Mouse (Mus musculus): ENCODE data around the gene Lyz1. TPM values are rescaled to one million over a fixed set of nuclear protein-coding genes. Genes with fewer than 3 reads are reported as not detected.
A peak's percentile ranks its signal among the peaks of the same experiment; 100 is the strongest.

Gene Lyz1
- polyA plus RNA-seq, 1 experiment = 18.6 TPM

DNA sequence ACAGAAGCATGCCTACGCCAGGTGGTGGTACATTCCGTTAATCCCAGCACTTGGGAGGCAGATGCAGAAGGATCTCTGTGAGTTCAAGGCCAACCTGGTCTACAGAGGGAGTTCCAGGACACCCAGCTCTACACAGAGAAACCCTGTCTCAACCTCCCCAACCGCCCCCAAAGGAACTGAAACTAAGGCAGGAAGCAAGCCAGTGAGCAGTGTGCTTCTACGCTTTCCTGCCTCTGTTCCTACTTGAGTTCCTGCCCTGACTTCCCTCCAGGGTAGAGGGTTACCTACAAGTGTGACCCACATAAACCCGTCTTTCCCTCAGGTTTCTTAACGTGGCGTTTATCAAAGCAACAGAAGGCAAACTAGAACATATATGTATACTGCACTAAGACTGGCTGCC lies 31.1 kb upstream of the Lyz1 start:
- Histone ChIP-seq H3K4me1 (replicated peaks; ENCODE audit: control insufficient read depth, insufficient read depth, low read length) (no peaks in the 10 kb centered on the region), H3K4me3 (ENCODE audit: control insufficient read depth, insufficient read depth, low read length) (no peak overlapping the region), H3K27me3 (ENCODE audit: control insufficient read depth, insufficient read depth, low read length) (no peaks in the 10 kb centered on the region), H3K27ac (ENCODE audit: control insufficient read depth, insufficient read depth, low read length) (no peak overlapping the region), H3K36me3 (ENCODE audit: control insufficient read depth, insufficient read depth, low read length) (no peaks in the 10 kb centered on the region)
- peak; percentile 9 for DNase-seq
- no peak for TF ChIP-seq POLR2A (IDR thresholded peaks at IDR 0.05; ENCODE audit: control insufficient read depth, extremely low read depth, insufficient read depth, low read length, poor library complexity)
- 54% methylated on average over 7 of the region's 7 CpGs for WGBS

DNA sequence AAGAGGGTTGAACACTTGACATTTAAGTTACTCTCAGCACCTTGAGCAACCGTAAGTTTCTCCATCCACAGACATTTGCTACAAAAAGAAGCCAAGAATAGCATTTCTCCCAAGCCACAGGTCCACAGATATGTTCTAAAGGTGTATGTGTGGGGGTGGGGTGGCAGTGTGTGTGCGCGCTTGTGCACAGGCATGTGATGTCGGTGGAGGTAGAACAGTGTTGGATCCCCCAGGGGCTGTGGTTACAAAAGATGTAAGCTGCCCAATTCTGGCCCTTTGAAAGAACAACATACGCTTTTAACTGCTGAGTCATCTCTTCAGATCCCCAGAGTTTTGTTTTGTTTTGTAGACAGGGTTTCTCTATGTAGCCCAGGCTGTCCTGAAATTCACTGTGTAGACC lies 30.0 kb upstream of the Lyz1 start:
- TF ChIP-seq POLR2A (IDR thresholded peaks at IDR 0.05; ENCODE audit: control insufficient read depth, extremely low read depth, insufficient read depth, low read length, poor library complexity) (no peak), CTCF (IDR thresholded peaks at IDR 0.05; ENCODE audit: borderline replicate concordance, control insufficient read depth, extremely low read depth, insufficient read depth, low read length, poor library complexity) (no peak)
- H3K27ac ChIP-seq (ENCODE audit: control insufficient read depth, insufficient read depth, low read length) = no peak overlapping the region
- H3K4me1 ChIP-seq (replicated peaks; ENCODE audit: control insufficient read depth, insufficient read depth, low read length) = no peaks in the 10 kb centered on the region
- WGBS = 79% methylated on average over 5 of the region's 5 CpGs
- no peak overlapping the region for H3K4me3 ChIP-seq (ENCODE audit: control insufficient read depth, insufficient read depth, low read length)
- no peak for DNase-seq
- no peaks in the 10 kb centered on the region for H3K27me3 ChIP-seq (ENCODE audit: control insufficient read depth, insufficient read depth, low read length)
- H3K36me3 ChIP-seq (ENCODE audit: control insufficient read depth, insufficient read depth, low read length) = no peaks in the 10 kb centered on the region

DNA sequence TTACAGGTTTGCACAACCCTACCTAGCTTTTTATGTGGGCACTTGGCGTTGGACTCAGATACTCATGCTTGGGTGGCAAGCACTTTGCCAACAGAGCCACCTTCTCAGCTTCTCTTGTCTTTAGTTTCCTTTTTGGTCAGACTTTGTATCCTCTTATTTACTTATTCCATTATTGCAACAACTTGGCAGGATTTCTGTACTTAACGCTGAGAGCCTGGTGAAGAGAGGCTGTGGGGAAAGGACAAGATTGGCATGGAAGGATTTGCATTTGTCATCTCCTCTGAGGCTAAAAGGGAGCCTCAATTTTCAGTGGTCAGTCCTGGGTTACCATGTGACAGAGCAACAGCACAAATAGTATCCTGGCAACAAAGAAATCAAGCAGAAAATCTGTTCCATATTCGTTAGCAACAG lies 27.9 kb upstream of the Lyz1 start:
- H3K4me1 ChIP-seq (replicated peaks; ENCODE audit: control insufficient read depth, insufficient read depth, low read length) = no peaks in the 10 kb centered on the region
- no peak for DNase-seq
- H3K4me3 ChIP-seq (ENCODE audit: control insufficient read depth, insufficient read depth, low read length) = no peak overlapping the region
- WGBS = 93% methylated on average over 3 of the region's 3 CpGs
- TF ChIP-seq CTCF (IDR thresholded peaks at IDR 0.05; ENCODE audit: borderline replicate concordance, control insufficient read depth, extremely low read depth, insufficient read depth, low read length, poor library complexity) (no peak), POLR2A (IDR thresholded peaks at IDR 0.05; ENCODE audit: control insufficient read depth, extremely low read depth, insufficient read depth, low read length, poor library complexity) (no peak)
- H3K27me3 ChIP-seq (ENCODE audit: control insufficient read depth, insufficient read depth, low read length) = no peaks in the 10 kb centered on the region
- H3K27ac ChIP-seq (ENCODE audit: control insufficient read depth, insufficient read depth, low read length) = no peak overlapping the region
- no peaks in the 10 kb centered on the region for H3K36me3 ChIP-seq (ENCODE audit: control insufficient read depth, insufficient read depth, low read length)

DNA sequence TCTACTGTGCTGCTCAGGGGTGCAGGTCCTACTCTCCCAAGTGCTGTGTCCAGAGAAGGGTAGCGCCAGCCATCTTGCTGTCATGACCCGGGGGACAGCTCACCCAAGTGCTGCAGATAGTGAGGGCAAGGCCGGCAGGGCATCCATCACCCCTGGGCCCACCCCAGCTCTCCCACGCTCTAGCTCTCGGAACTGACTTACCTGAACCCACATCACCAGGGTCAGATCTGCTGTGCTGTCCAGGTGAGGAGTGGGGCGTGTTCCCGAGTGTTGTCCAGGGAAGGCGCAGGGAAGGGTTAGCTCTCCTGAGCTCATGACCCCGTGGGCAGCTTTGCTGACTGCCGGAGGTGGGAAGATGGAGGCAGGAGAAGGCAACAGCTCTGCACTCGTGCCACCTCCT lies 23.7 kb upstream of the Lyz1 start:
- Histone ChIP-seq H3K27ac (ENCODE audit: control insufficient read depth, insufficient read depth, low read length) (no peak overlapping the region), H3K36me3 (ENCODE audit: control insufficient read depth, insufficient read depth, low read length) (no peaks in the 10 kb centered on the region), H3K4me3 (ENCODE audit: control insufficient read depth, insufficient read depth, low read length) (no peak overlapping the region), H3K4me1 (replicated peaks; ENCODE audit: control insufficient read depth, insufficient read depth, low read length) (no peaks in the 10 kb centered on the region), H3K27me3 (ENCODE audit: control insufficient read depth, insufficient read depth, low read length) (no peaks in the 10 kb centered on the region)
- 95% methylated on average over 11 of the region's 11 CpGs for WGBS
- no peak for DNase-seq
- TF ChIP-seq CTCF (IDR thresholded peaks at IDR 0.05; ENCODE audit: borderline replicate concordance, control insufficient read depth, extremely low read depth, insufficient read depth, low read length, poor library complexity) (no peak), POLR2A (IDR thresholded peaks at IDR 0.05; ENCODE audit: control insufficient read depth, extremely low read depth, insufficient read depth, low read length, poor library complexity) (no peak)

DNA sequence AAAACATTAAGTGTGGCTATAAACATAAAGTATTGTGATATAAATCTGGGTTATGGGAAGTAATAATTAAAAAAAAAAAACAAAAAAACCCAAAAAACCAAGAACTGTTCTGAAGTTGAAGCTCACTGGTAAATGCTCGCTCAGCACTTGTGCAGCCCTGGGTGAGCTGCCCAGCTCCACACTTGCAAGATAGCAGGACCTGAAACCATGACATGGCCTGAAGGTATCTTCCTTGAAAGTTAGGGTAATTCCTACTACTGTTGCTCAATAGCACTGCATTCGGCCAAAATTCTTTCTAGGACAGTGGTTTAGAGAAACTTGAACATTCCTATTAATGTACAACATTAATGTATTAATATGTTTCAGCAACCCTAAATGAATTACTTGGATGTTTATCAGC lies 20.5 kb upstream of the Lyz1 start:
- 93% methylated on average over 2 of the region's 2 CpGs for WGBS
- TF ChIP-seq CTCF (IDR thresholded peaks at IDR 0.05; ENCODE audit: borderline replicate concordance, control insufficient read depth, extremely low read depth, insufficient read depth, low read length, poor library complexity) = no peak
- TF ChIP-seq POLR2A (IDR thresholded peaks at IDR 0.05; ENCODE audit: control insufficient read depth, extremely low read depth, insufficient read depth, low read length, poor library complexity) = no peak

DNA sequence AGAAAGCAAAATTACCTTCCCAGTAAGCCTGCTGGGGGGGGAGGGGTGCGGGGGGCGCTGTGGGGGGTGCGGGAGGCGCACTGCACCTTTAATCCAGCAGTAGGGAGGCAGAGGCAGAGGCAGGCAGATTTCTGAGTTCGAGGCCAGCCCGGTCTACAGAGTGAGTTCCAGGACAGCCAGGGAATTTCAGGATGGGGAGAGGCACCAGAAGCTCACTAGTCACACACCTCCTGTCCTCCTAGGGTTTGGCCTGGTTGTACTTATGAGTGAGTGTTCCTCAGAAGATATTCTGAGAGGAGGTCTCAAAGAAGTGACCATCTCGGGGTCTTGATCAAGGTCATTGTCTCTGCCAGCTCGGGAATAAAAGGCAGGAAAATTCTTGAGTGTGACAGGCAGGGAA lies 19.5 kb upstream of the Lyz1 start:
- no peak overlapping the region for H3K4me3 ChIP-seq (ENCODE audit: control insufficient read depth, insufficient read depth, low read length)
- H3K36me3 ChIP-seq (ENCODE audit: control insufficient read depth, insufficient read depth, low read length) = no peaks in the 10 kb centered on the region
- TF ChIP-seq CTCF (IDR thresholded peaks at IDR 0.05; ENCODE audit: borderline replicate concordance, control insufficient read depth, extremely low read depth, insufficient read depth, low read length, poor library complexity) (no peak), POLR2A (IDR thresholded peaks at IDR 0.05; ENCODE audit: control insufficient read depth, extremely low read depth, insufficient read depth, low read length, poor library complexity) (no peak)
- WGBS = 95% methylated on average over 8 of the region's 8 CpGs
- DNase-seq = no peak
- H3K27ac ChIP-seq (ENCODE audit: control insufficient read depth, insufficient read depth, low read length) = no peak overlapping the region
- H3K4me1 ChIP-seq (replicated peaks; ENCODE audit: control insufficient read depth, insufficient read depth, low read length) = no peaks in the 10 kb centered on the region
- H3K27me3 ChIP-seq (ENCODE audit: control insufficient read depth, insufficient read depth, low read length) = no peaks in the 10 kb centered on the region

More for the DNA sequence above, 20.5 kb upstream of the Lyz1 start:
- H3K4me1 ChIP-seq (replicated peaks; ENCODE audit: control insufficient read depth, insufficient read depth, low read length) = no peaks in the 10 kb centered on the region
- no peak overlapping the region for H3K4me3 ChIP-seq (ENCODE audit: control insufficient read depth, insufficient read depth, low read length)
- no peaks in the 10 kb centered on the region for H3K36me3 ChIP-seq (ENCODE audit: control insufficient read depth, insufficient read depth, low read length)
- DNase-seq = no peak
- H3K27ac ChIP-seq (ENCODE audit: control insufficient read depth, insufficient read depth, low read length) = no peak overlapping the region
- H3K27me3 ChIP-seq (ENCODE audit: control insufficient read depth, insufficient read depth, low read length) = no peaks in the 10 kb centered on the region

DNA sequence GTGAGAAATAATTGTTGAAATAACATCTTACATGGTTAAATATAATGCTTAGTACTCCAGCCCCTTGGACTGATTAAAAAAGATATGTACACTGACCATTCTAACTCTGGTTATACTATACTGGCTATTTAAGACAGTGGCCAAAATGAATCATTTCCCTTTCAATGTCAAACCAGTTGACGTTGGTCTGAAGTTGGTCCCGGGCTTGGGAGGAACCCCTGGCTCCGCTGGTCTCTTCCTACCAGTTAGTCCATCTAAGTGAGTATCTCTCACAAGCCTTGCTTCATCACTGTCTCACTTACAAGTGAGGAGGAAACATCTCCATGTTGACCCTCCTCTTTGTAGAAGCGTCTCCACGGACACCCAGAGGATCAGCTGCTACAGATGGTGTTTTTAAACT lies 11.7 kb upstream of the Lyz1 start:
- H3K4me1 ChIP-seq (replicated peaks; ENCODE audit: control insufficient read depth, insufficient read depth, low read length) = no peaks in the 10 kb centered on the region
- no peak overlapping the region for H3K27ac ChIP-seq (ENCODE audit: control insufficient read depth, insufficient read depth, low read length)
- no peaks in the 10 kb centered on the region for H3K36me3 ChIP-seq (ENCODE audit: control insufficient read depth, insufficient read depth, low read length)
- DNase-seq = no peak
- H3K27me3 ChIP-seq (ENCODE audit: control insufficient read depth, insufficient read depth, low read length) = no peaks in the 10 kb centered on the region
- WGBS = 95% methylated on average over 5 of the region's 5 CpGs
- H3K4me3 ChIP-seq (ENCODE audit: control insufficient read depth, insufficient read depth, low read length) = no peak overlapping the region
- TF ChIP-seq CTCF (IDR thresholded peaks at IDR 0.05; ENCODE audit: borderline replicate concordance, control insufficient read depth, extremely low read depth, insufficient read depth, low read length, poor library complexity) (no peak), POLR2A (IDR thresholded peaks at IDR 0.05; ENCODE audit: control insufficient read depth, extremely low read depth, insufficient read depth, low read length, poor library complexity) (no peak)
